Mouse (Mus musculus): ENCODE results near the gene Taok3.
"Not testable (repeated sequence)": the region's sequence is repeated elsewhere in the genome, so short reads cannot be mapped to it uniquely, and the experiment has no call there.

Taok3 gene

GRCm38 (mm10) chr5:117271945-117272344 is 152.0 kb downstream of the Taok3 start:
- DNase-seq, result no peak

GRCm38 (mm10) chr5:117274817-117275216 is 154.9 kb downstream of the Taok3 start:
- no peak for DNase-seq

- no peak for DNase-seq
Observed at GRCm38 (mm10) chr5:117277784-117278183, 157.9 kb downstream of the Taok3 start.

GRCm38 (mm10) chr5:117278809-117279668 is 159.1 kb downstream of the Taok3 start:
- peak; percentile 90 for DNase-seq

- no peak for DNase-seq
Observed at GRCm38 (mm10) chr5:117279669-117280050, 159.7 kb downstream of the Taok3 start.

- DNase-seq, result no peak
Observed at GRCm38 (mm10) chr5:117281536-117281935, 161.6 kb downstream of the Taok3 start.

GRCm38 (mm10) chr5:117282360-117282759 is 162.4 kb downstream of the Taok3 start:
- no peak for DNase-seq

- DNase-seq, result no peak
Observed at GRCm38 (mm10) chr5:117284029-117284428, 164.1 kb downstream of the Taok3 start.

GRCm38 (mm10) chr5:117284682-117285081 is 164.8 kb downstream of the Taok3 start:
- no peak for DNase-seq

GRCm38 (mm10) chr5:117285266-117285665 is 165.3 kb downstream of the Taok3 start:
- peak; percentile 64 for DNase-seq

- DNase-seq, result no peak
Observed at GRCm38 (mm10) chr5:117286286-117286685, 166.4 kb downstream of the Taok3 start.

- DNase-seq, result peak; percentile 94
Observed at GRCm38 (mm10) chr5:117286831-117287822, 167.2 kb downstream of the Taok3 start, which contains the start of gene Pebp1. Gene Pebp1, minus strand, starts transcription at chr5:117287625.

- no peak for DNase-seq
Observed at GRCm38 (mm10) chr5:117289646-117290045, 169.7 kb downstream of the Taok3 start.

GRCm38 (mm10) chr5:117290081-117290480 is 170.2 kb downstream of the Taok3 start:
- no peak for DNase-seq

GRCm38 (mm10) chr5:117291312-117291711 is 171.4 kb downstream of the Taok3 start:
- DNase-seq, result no peak

GRCm38 (mm10) chr5:117292547-117292946 is 172.6 kb downstream of the Taok3 start:
- DNase-seq, result peak; percentile 62

GRCm38 (mm10) chr5:117293776-117294175 is 173.8 kb downstream of the Taok3 start:
- not testable (repeated sequence) for DNase-seq

GRCm38 (mm10) chr5:117295011-117295410 is 175.1 kb downstream of the Taok3 start:
- no peak for DNase-seq

- DNase-seq, result peak; percentile 44
Observed at GRCm38 (mm10) chr5:117302899-117303298, 183.0 kb downstream of the Taok3 start.

- DNase-seq, result no peak
Observed at GRCm38 (mm10) chr5:117303691-117304579, 184.0 kb downstream of the Taok3 start.

GRCm38 (mm10) chr5:117304947-117305346 is 185.0 kb downstream of the Taok3 start:
- peak; percentile 71 for DNase-seq

- DNase-seq, result no peak
Observed at GRCm38 (mm10) chr5:117305754-117306153, 185.8 kb downstream of the Taok3 start.

Measured in kidney, adult 11 months (tissue).